Mouse (Mus musculus): ENCODE results near the gene Retreg1.
"Not testable (repeated sequence)": the region's sequence is repeated elsewhere in the genome, so short reads cannot be mapped to it uniquely, and the experiment has no call there.

Gene Retreg1

DNA sequence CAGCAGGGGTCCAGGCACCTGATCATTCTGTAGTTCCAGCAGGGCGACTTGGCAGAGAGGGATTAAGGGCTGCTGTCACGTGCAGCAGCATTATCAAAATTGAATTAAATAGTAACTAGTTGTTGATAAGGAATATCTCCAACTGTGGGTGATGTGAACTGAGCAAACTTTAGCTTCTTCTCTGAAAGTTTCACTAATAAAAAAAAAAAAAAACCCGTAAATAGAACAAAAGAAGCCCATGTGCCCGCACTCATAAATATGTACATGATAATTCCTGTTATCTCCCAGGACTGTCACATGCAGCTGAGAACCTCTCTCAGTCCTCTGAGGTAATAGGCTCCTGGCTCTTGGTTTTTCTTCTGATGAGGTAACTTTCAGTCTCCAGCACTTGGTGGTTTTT lies 99.4 kb downstream of the Retreg1 start:
- in situ Hi-C loops (cut with MboI; ENCODE audit: low sequenced_read_pairs), result loop anchor here (10.0 kb wide), 1 partner anchor 138 kb away; no protein-coding TSS in a partner anchor

DNA sequence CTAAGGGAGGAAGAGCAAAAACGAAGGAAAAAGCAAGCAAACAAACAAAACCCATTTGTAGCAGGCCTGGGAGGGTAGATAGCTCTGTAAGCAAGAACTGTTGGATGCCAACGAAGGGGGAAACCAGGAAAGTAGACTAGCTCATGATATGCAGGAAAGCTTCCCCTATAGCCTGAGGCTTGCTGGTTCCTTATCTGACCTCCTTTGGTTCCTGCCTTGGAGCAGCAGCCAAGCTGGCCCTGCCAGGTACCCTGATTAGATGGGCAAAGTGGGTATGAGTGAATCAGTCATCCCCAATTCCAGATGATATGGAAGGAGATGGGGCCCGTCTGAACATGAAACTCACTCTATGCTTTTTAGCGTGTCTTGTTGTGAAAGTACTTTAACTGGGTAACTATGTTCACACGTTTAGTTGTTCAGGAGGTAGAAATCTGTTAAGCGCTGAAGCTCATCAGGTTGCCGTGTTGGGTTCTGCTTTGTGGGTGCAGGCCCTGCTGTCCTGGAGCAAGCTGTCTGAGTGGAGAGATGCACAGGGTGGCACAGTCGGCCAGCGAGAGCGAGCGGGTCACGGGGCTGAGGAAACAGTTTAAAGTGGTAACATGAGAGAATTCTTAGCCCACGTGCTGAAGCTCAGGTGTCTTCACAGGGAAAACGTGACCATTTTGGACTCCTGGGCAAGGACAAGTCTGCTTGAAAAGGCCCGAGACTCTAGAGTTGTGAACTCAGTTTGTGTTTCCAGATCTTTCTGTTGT lies 100.6 kb downstream of the Retreg1 start:
- in situ Hi-C loops (cut with MboI; ENCODE audit: low sequenced_read_pairs), result loop anchor here (10.0 kb wide), 1 partner anchor 139 kb away; no protein-coding TSS in a partner anchor

DNA sequence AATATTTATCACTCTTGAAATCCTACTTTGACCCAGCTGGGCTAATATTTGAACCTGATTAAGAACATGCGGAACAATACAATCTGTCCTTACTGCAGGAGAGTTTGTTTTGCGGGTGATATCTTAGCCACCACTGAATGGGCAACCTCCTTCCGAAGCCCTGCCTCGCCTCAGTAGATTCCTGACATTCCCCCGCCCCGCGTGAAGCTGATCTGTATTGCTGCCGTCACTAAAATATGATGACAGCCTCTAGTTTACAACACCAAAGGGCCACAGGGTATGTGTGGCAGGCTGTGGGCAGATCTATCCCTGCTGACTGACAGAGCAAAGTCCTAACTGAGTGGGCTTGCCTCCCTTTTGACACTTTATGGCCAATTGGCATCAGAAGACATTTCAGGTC lies 102.2 kb downstream of the Retreg1 start:
- in situ Hi-C loops (cut with MboI; ENCODE audit: low sequenced_read_pairs), result loop anchor here (10.0 kb wide), 1 partner anchor 140 kb away; no protein-coding TSS in a partner anchor

DNA sequence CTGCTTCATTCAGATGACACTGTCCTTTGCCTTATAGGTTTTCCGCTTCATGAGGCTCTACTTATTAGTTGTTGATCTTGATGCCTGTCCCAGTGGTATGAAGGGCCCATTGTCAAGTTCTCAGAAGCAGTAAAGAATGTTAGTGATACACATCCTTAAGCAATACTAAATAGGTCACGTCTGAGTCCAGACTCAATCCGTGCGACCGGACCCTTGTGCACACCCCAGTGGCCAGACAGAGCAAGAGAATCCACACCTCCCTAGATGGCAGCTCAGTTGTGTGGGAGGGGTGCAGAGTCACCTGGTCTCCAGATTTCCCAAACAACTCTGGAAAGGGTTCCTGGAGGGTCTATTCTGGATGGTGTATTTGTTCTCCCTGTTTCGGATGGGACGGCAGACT lies 103.5 kb downstream of the Retreg1 start:
- in situ Hi-C loops (cut with MboI; ENCODE audit: low sequenced_read_pairs), result loop anchor here (10.0 kb wide), 1 partner anchor 142 kb away; no protein-coding TSS in a partner anchor

DNA sequence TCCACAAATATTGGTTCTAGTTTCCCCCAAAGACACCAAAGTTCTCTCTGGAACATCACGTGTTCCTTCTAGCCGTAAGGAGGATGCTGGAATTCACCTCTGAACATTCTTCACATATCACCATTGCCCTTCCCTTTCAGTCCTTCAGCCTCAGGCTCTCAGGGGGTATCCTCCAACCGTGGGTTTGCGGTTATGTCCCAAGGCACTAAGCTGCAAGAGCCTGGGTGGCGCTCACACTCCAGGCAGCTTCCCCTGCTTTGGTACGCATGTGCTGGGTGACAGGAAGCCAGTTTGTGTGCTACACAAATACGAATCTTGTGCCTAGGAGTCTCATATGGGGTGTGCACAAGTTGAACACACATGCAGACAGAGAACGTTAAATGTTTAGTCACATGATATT lies 104.4 kb downstream of the Retreg1 start:
- in situ Hi-C loops (cut with MboI; ENCODE audit: low sequenced_read_pairs), result loop anchor here (10.0 kb wide), 1 partner anchor 143 kb away; no protein-coding TSS in a partner anchor

DNA sequence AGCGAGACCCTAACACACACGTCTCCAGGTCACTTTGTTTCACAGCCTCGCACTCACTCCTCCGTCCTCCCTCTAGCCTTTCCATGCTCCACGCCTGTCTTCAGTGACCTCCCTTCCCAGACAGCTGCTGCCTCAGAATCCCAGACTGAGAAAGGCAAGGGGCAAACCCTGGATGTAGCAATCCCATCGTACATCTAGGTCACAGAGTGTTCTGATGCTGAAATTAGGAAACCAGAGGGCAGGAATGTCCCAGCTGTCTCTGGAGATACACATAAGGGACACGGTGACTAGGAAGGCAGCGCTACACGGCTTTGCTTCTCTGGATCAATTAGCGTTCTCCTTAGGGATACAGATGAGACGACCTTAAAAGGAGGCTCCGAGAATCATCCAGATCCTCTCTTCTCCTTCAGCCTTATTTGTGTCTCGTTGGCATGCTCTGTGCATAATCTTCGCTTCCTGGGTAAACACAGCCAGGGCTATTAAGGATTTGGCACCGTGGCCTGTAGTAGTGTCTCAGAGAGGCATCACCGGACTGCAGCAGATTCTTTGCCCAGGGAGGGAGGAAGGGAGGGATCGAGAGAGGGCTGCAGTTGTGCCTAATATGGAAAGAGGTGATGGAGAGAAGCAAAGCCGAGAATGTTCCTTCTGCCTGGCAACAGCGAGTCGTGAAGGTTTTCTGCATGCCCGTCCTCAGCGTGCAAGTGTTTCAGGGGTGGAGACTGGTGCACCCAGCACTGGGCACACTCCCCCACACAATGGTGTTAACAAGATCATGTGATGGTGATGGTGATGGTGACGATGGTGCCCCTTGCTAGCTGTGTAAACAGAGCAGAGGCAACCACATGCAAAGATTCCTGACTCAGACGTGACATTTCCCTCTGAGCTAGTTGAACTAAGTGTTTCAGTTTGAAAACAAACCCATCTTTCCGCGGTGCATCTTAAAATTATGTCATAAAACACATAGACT lies 105.6 kb downstream of the Retreg1 start:
- in situ Hi-C loops (cut with MboI; ENCODE audit: low sequenced_read_pairs), result loop anchor here (10.0 kb wide), 1 partner anchor 144 kb away; no protein-coding TSS in a partner anchor

DNA sequence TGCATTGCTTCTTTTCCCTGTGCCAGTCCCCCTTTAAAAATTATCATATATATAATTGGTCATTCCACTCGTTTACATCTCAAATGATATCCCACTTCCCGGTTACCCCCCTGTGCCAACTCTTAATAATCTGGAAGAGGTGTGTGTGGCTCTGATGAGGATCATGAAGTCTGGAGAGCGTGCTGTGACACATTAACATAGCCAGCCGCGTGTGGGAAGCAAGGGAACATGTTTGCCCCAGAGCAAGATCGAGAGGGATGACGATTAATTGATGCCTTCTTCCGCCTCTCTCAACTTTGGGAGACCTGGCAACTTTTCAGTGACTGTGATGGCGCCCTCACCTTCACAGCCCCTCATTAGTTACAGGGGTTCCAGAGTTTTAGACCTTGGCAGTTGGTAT lies 106.7 kb downstream of the Retreg1 start:
- in situ Hi-C loops (cut with MboI; ENCODE audit: low sequenced_read_pairs), result loop anchor here (10.0 kb wide), 1 partner anchor 145 kb away; no protein-coding TSS in a partner anchor

DNA sequence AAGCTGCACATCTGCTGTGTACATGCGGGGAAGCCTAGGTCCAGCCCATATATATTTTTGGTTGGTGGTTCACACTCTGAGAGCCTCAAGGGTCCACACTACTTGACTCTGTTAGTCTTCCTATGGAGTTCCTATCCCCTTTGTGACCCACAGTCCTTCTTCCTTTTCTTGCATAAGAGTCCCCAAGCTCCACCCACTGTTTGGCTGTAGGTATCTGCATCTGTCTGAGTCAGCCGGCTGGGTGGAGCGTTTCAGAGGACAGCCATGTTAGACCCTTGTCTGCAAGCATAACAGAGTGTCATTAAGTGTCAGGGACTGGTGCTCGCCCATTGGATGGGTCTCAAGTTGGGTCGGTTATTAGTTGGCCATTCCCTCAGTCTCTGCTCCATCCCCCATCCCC lies 107.6 kb downstream of the Retreg1 start:
- in situ Hi-C loops (cut with MboI; ENCODE audit: low sequenced_read_pairs), result no loop called here

DNA sequence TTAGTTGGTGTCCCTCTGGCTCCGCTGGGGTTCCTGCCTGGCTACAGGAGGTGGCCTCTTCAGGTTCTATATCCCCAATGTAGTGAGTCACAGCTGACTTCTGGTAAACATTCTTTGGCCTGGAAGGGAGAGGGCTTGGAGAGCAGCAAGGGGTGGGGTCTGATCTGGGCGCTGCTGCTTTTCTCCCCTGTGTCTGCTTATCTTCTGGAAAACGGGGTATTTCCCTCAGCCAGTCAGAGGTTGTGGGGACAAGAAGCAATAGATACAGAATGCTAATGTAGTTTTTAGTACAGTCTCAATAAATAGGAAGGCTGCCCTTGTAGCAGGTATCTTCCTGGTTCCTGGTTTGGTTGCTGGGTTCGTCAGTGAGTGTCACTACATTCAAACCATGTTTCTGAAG lies 108.1 kb downstream of the Retreg1 start:
- in situ Hi-C loops (cut with MboI; ENCODE audit: low sequenced_read_pairs), result no loop called here

DNA sequence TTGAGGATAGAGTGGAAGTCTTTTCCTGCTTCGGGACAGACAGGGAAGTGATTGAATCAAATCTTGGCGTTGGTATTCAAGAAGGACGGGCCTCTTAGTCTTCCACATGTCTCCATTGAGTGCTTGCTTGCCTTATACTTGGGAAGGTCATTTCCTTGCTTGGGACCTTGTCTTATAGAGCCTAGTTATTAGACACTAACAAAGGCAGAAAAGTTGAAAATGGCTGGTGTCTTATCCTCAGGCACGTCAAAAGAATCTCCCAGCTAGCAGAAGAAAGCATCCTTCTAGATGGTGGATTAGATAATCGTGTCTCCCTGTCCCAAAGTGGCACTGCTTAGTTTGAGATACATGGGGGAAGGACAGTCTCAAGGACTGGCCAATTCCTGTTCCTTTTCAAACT lies 113.0 kb downstream of the Retreg1 start:
- in situ Hi-C loops (cut with MboI; ENCODE audit: low sequenced_read_pairs), result no loop called here

DNA sequence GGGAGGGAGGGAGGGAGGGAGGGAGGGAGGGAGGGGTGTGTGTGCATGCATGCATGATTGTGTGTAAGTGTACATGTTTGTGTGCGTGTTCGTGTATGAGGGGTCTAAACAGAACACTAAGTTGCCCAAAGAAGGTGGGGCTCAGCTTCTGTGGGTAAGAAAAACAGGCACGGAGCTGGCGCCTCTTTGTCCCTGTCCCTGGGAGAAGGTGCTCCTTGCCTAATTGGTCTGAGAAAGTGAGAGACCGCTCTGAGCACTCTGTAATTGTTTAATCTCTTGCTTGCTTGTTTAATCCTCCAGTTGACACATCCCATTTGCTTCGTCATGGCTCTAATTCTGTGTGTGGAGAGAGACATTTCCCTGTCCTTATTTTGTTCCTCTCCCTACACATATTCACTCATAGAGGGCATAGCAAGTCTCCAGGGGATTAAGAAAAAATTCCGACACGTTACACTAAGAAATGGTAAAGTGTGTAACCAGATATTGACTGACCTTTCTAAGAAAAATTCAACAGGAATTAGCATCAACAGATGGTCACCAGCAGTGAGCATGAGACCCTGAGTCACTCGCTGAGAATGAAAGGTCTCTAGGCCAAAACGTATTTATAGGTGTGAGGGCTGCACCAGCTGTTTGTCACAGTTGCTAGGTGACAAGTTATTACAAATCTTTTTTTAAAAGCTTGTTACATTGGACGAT lies 113.6 kb downstream of the Retreg1 start:
- in situ Hi-C loops (cut with MboI; ENCODE audit: low sequenced_read_pairs), result no loop called here

DNA sequence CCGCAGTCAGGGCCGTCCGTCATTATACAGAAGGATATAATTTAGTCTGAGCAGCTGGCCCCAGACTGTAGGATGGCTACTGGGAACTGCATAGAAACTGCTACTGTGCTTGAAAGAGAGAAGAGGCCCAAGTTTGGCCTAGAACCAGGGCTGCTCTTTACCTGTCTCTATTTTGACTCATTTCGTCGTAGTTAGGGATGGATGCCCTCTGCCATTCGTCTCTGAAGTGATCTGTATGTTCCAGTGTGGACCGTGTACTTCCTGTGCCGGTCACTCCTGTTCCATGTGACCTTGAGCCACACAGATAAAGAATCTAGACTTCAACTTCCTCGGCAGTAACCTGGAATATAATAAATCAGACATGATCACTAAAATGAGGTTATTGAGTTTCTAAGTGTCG lies 114.7 kb downstream of the Retreg1 start:
- in situ Hi-C loops (cut with MboI; ENCODE audit: low sequenced_read_pairs), result no loop called here

DNA sequence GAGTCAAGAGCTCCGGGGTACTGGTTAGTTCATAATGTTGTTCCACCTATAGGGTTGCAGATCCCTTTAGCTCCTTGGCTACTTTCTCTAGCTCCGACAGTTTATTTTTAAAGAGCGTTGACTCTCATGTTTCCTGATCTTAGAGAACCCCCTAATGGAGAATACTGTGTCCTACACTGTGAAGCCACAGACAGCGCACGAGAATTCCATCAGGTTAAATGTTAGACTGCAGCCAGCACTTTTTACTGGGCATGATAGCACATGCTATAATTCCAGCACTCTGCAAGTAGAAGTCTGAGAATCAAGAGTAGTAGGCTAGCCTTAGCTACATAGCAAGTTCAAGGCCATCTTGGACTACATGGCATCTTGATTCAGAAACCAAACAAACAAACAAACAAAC lies 116.4 kb downstream of the Retreg1 start:
- in situ Hi-C loops (cut with MboI; ENCODE audit: low sequenced_read_pairs), result no loop called here

DNA sequence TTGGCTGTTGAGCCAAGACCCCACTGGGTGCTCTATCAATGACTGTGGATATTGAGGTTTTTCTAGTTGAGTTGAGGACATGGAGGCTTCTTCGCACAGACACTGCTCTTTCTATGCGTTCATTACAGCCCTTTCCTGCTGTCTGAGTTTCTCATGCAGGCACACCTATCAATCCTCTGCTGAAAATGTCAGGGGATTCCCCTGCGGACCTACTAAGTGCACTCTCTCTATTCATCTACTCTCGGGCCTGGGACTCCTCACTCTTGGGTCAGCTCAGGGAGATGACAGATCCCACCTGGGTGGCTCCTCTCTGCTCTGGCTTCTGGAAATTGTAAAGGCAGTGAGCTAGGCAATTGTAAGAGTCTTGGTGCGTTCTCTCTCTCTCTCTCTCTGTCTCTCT lies 117.3 kb downstream of the Retreg1 start:
- in situ Hi-C loops (cut with MboI; ENCODE audit: low sequenced_read_pairs), result no loop called here

DNA sequence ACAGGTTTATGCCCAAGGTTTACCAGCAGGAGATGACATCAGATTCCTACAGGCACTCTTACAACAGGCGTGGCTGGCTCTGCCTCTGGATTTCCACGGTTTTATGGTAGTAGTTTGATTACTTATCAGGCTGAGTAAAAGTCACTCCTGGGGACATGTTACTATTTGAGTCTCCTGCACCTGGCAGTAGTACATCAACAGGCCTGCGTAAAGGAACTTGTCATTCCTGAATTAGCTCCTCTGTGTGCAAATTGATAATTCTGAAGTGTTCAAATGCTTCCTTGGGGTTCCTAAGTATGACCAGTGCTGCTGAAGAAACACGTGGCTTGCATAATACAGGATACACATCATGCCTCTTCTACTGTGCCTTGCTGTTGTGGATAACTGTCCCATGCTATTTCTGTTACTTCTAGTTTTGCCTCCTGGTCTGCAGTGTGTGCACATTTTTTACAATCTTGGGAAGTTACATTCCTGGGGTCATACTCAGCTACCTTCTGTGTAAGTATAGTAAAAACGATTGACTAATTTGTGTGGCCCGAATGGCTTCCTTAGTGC lies 123.3 kb downstream of the Retreg1 start:
- in situ Hi-C loops (cut with MboI; ENCODE audit: low sequenced_read_pairs), result no loop called here

DNA sequence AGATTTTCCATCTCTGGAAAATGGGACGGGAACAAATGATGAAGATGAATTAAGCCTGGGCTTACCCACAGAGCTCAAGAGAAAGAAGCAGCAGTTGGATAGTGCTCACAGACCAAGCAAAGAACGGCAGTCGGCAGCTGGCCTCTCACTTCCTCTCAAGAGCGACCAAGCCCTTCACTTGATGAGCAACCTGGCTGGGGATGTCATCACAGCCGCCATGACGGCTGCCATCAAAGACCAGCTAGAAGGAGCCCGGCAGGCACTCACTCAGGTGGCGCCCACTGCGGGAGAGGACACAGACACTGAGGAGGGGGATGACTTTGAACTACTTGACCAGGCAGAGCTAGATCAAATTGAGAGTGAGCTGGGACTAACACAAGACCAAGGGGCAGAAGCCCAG lies 128.6 kb downstream of the Retreg1 start:
- in situ Hi-C loops (cut with MboI; ENCODE audit: low sequenced_read_pairs), result no loop called here

DNA sequence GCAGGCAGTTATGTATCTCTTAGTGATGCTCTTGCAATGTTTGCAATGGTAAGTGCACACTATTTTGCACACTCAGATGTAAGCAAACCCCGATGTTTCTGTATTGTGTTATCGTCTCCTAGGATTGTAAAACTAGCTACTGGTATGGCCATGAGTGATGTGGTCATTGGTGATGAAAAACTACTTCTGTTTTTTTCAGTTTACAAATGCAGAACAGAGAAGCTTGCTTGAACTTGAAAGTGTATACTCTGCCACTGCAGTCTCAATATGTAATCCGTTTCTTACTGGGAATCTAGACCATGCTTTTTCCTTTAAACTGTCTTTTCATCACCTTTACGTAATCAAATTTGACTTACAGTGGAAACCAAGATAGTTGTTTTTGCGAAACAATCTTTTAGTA lies 129.8 kb downstream of the Retreg1 start:
- in situ Hi-C loops (cut with MboI; ENCODE audit: low sequenced_read_pairs), result no loop called here

DNA sequence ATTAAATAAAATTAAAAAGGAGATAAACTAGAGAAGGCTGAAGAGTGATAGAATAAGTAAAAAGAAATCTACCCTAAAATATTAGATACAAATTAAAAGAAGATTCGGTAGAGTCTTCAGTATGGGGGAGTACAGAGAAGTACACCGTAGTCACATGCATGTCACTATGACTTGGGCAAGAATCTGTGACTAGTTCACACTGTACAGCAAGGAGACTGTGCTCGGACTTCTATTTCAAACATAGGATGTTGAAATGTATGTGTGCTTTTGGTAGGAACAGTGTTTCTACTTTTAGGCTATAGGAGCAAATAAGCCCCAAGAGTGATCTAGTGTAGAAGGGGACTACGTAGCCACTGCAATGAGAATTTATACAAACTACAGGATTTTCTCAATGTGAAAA lies 131.4 kb downstream of the Retreg1 start:
- in situ Hi-C loops (cut with MboI; ENCODE audit: low sequenced_read_pairs), result no loop called here

DNA sequence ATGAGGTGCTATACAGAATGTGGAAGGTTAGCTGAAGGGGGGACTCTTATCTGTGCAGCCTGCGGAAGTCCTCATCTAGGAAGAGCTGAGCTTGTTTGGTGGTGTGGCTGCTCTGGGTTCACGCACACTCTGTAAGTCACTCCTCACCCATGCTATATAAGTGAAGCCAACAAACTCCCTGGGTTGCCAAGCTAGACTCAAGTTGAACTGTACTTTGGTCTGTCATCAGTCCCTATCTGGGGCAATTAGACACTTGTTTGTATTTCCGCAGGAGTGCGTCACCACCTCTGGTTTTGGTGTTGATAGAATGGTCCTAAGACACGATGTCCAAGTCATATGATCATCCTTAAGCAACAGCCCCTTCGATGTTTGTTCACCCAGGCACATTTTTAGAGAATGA lies 132.8 kb downstream of the Retreg1 start:
- in situ Hi-C loops (cut with MboI; ENCODE audit: low sequenced_read_pairs), result no loop called here

DNA sequence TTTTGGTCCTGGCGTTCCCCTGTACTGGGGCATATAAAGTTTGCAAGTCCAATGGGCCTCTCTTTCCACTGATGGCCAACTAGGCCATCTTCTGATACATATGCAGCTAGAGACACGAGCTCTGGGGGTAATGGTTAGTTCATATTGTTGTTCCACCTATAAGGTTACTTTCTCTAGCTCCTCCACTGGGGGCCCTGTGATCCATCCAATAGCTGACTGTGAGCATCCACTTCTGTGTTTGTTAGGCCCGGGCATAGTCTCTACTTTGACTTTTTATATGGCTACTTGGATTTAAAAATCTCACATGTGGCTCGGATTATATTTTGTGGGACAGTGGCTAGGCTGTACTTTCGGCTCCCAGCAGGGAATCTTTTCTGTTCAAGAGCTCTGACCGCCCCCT lies 140.6 kb downstream of the Retreg1 start:
- in situ Hi-C loops (cut with MboI; ENCODE audit: low sequenced_read_pairs), result not testable (repeated sequence)
